6 mouse cellular contexts compared by ENCODE assay signal in genomic region chr4:4920256-4920655, GRCm38 (mm10).
"Had no signal": no experiment of that assay in that cellular context is flagged by ENCODE, and none has a peak within 500 bp of the region (broad histone marks: within the 10 kb centered on the region; RNA-seq: fewer than 3 reads in every experiment).

No protein-coding gene starts in this region.

- DNase-seq: kidney, adult 11 months; kidney, adult 9 months; kidney, postnatal 36 days; lung, adult 18-20 months; retina, postnatal 1 day; thymus, postnatal 36 days had no signal
